Mouse (Mus musculus): ENCODE results near the gene Arl5c.
"Not testable (repeated sequence)": the region's sequence is repeated elsewhere in the genome, so short reads cannot be mapped to it uniquely, and the experiment has no call there.

Gene Arl5c

GRCm38 (mm10) chr11:97958641-97959299 is 37.2 kb downstream of the Arl5c start:
- no peak for DNase-seq (ENCODE audit: low spot score)

GRCm38 (mm10) chr11:97956905-97957560 is 38.9 kb downstream of the Arl5c start:
- no peak for DNase-seq (ENCODE audit: low spot score)

DNA sequence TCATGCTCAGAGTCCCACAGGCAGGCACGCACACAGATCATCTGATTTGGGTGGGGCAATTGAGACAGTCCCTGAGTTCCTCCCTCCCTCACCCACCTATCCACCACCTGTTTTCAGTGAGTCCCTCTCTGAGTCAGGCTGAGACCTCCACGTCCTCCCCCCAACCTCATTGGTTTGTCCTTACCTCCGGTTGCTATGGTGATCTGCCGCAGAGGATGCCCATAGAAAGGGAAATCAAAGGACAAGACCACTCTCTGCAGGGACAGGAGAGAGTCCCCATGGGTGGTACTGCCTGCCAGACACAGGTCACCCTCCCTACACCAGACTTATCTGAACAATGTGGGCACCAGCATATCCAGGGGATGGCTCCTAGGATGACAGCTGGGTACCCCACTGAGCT is 40.1 kb downstream of the Arl5c start:
- DNase-seq (ENCODE audit: low spot score): no peak

GRCm38 (mm10) chr11:97955146-97955902 is 40.7 kb downstream of the Arl5c start:
- DNase-seq (ENCODE audit: low spot score): no peak

DNA sequence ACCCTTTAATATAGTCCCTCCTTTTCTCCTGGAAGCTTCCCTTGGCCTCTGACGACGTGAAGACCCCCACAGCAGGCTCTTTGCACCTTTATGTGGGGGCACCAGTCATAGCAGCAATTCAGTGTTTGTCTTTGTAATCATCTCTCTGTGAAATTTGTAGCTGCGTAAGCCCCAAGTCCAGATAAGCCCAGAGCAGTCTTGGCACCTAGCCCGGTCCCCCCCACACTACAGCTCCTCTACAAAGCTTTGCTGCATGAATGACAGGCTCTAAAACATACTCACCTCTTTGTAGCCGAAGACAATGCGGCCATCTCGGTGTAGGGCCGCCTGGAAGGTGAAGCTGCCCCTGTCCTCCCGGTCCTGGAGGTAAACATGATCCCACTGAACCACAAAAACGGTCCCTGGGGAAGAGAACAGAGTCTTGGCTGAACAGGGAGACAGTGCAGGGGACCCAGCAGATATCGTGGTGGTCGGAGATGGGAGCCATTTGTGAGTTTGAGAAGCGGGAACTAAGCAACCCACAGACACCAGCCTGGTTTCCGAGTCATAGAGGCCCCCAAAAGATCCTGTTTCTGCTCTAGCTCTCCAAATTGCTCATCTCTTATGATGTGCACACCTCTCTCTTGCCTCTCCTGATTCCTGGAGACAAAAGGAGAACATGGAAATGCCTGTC is 41.4 kb downstream of the Arl5c start:
- no peak for DNase-seq (ENCODE audit: low spot score)

GRCm38 (mm10) chr11:97953939-97954275 is 42.1 kb downstream of the Arl5c start:
- no peak for DNase-seq (ENCODE audit: low spot score)

DNA sequence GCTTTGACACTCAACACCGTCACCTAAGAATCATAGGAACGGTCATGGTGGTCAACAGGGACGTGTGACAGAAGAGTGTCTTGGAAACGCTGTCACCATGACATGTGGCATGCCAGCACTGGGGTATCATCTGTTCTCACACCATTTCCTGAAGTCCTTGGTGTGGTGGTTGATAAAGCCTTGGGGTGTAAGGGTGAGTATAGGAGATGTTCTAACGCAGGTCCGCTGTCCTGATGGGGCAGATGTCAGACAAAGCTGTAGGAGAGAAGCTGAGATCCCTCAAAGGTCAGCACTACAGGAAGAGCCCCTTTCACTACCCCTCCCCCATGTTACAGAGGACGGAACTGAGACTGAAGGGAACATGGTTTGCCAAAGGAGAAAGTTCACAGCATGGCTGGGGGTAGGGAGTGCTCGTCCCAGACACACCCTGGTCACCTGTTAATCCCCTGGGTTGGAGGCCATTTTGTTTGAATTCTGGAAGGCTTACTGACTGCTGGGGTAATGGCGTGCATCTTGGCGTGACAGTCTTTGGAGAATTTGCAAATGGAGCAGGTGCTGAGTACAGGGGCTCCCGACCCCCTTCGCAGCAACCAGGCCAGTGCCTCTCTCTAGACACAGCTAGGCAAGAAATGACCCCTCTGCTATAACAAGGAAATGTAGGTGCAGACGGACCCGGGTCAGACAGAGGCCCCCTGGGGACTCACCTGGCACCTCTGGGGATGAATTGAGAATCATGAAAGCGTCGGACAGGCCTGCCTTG is 42.6 kb downstream of the Arl5c start:
- DNase-seq (ENCODE audit: low spot score): no peak

GRCm38 (mm10) chr11:97952367-97953006 is 43.5 kb downstream of the Arl5c start:
- no peak for DNase-seq (ENCODE audit: low spot score)

- no peak for DNase-seq (ENCODE audit: low spot score)
Observed at GRCm38 (mm10) chr11:97949703-97950475, 46.1 kb downstream of the Arl5c start.

DNA sequence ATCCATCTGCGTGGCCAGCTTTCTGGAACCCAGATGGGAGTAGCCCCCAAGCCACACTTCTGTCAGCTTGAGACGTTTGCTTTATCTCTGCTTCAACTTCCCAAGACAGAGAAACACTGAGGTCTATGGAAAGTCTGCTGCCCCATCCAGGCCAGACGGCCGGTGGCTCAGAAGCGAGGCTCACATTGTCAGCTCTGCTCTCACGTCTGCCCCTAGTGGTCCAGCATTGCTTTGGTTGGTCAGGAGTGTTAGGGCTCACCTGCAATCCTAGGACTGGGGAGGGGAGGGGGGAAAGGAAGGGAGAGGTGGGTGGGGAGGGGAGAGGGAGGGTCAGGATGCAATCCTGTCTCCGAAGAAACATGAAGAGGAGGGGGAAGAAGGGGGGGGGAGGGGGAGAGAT is 48.6 kb downstream of the Arl5c start:
- no peak for DNase-seq (ENCODE audit: low spot score)

GRCm38 (mm10) chr11:97945738-97946289 is 50.2 kb downstream of the Arl5c start:
- DNase-seq (ENCODE audit: low spot score): not testable (repeated sequence)

- DNase-seq (ENCODE audit: low spot score): peak; percentile 30
Observed at GRCm38 (mm10) chr11:97945031-97945430, 51.0 kb downstream of the Arl5c start.

DNA sequence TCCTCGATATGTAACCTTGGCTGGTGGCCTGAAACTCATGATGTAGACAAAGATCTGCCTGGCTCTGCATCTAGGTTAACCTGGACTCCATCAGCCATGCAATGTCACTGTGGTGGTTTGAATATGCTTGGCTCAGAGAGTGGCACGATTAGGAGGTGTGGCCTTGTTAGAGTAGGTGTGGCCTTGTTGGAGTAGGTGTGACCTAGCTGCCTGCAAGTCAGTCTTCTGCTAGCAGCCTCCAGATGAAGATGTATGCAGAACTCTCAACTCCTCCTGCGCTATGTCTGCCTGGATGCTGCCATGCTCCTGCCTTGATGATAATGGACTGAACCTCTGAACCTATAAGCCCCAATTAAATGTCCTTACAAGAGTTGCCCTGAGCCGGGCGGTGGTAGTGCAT is 52.7 kb downstream of the Arl5c start:
- no peak for DNase-seq (ENCODE audit: low spot score)

- DNase-seq (ENCODE audit: low spot score): no peak
Observed at GRCm38 (mm10) chr11:97942420-97943111, 53.4 kb downstream of the Arl5c start.
